Mouse (Mus musculus) telencephalon, adult 2 months (tissue): Measurements from ENCODE around the gene Igf2r.

Experiments used
- DNase-seq: peaks from one replicate; pipeline ENCODE4 v3.0.0-alpha.2; 2011; ENCODE audit warnings: low read depth, low spot score

Gene Igf2r

GRCm38 (mm10) chr17:12672285-12672790, 97.1 kb downstream of the Igf2r start:
- no peak for DNase-seq

- DNase-seq: no peak
These were observed 98.3 kb downstream of the Igf2r start for GRCm38 (mm10) chr17:12671029-12671605.

GRCm38 (mm10) chr17:12669363-12669679, 100.1 kb downstream of the Igf2r start:
- DNase-seq: no peak

DNA sequence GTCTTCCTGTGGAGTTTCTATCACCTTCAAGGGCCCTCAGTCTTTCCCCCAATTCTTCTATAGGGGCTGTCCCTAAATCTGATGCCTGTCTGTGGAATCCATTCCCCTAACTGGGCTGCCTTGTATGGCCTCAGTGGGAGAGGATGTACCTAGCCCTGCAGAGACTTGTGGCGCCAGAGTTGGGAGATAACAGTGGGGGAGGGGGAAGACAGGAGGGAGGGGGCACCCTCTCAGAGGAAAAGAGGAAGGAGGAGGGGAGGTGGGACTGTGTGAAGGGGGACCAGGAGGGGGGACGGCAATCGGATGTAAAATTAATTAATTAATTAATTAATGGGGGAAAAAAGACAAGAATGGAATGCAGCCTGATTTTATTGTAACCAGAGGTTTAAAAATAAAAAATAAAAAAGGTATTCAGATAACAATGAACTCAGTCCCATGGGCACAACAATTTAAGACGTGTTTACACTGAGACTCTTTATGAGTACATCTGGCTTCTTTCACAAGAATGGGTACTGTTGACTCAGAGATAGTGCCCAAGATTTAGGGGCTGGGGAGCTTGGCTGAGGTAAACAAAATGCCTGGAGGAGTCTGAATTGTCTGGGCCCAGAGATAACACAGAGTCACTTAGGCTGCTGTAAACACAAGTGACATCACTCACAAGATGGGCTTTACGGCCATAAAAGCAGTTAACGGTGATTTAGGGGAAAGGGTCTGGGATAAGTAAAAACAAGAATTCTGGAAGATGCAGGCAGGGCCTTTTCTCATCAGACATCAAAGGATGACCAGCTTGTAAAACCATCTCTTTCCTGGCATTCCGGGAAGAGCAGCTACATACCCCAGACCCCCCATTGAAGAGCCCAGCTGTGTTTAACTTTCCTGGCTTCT, 100.7 kb downstream of the Igf2r start:
- no peak for DNase-seq

DNA sequence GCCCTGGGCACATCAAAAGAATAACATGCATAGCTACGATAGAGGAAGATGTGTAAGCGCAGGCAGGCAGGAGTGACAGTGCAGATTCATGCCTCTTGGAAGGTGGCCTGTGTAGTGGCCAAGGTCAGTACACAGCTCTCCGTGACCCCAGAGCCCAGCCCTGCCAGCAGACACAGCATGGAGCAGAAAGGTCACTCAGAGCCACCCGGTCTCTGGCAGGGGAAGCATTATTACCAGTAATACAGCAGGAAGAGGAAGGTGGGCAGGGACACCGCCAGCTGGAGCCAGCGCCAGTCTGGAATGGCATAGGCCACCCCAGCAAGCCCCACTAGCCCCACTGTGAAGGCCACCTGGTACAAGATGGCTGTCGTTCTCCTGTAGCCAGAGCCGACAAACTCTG, 105.3 kb downstream of the Igf2r start:
- DNase-seq: no peak

- DNase-seq: no peak
These were observed 108.7 kb downstream of the Igf2r start for GRCm38 (mm10) chr17:12660572-12661260.

GRCm38 (mm10) chr17:12659233-12659632, 110.2 kb downstream of the Igf2r start:
- no peak for DNase-seq

DNA sequence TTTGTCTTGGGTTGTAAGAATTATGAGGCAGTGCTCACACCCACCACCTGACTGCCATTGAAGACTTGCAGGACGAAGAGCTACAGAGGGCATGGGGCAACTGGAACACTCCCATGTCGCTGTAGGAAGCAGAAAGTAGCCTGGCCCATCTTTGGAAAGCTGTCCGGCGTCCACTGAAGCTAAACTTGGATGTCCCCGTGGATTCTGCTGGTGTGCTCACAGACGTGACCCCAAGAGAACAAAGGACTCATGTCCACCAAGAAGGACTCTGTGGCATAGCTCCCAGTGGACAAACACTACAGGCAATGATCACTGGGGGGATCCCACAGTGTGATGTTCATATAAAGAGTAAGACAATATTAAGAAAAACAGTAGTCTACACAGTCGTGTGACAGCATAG, 110.7 kb downstream of the Igf2r start:
- no peak for DNase-seq

GRCm38 (mm10) chr17:12655826-12656225, 113.6 kb downstream of the Igf2r start:
- no peak for DNase-seq

DNA sequence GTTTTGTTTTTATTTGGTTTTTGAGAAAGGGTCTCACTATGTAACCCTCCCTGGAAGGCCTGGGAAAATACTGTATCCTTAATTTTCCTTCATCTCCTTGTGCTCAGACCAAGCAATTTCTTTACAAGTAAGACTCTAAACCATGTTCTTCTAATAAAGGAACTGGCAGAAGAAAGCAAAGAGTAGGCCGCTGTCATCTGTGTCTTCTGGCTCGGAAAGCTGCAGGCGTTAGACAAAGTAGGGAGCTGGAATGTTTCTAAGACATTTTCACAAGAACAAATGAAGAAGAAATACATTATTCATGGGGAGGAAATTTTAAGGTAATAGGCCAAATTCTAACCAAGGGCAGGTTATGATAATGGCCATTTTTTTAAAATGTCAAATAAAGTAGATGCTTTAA, 115.4 kb downstream of the Igf2r start:
- peak; percentile 69 for DNase-seq

GRCm38 (mm10) chr17:12652604-12653003, 116.9 kb downstream of the Igf2r start:
- no peak for DNase-seq

DNA sequence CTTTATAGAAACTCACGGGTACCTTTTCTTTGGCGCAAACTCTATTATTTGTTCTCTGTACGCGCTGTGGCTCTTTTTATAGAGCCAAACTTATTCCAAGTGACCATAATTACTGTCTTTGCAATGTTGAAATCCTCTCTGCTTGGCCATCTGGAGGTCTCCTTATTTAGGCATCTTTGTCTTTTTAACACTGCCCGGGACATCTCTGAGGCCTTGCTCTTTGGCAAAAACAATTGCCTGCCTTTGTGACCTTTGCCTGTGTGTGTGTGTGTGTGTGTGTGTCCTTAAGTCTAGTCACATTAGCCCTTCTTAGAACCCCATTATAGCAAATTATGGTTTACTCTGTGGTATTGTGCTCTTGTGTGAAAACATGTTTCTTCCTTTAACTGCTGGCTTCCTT, 124.0 kb downstream of the Igf2r start:
- no peak for DNase-seq

- no peak for DNase-seq
These were observed 128.4 kb downstream of the Igf2r start for GRCm38 (mm10) chr17:12641087-12641486.

DNA sequence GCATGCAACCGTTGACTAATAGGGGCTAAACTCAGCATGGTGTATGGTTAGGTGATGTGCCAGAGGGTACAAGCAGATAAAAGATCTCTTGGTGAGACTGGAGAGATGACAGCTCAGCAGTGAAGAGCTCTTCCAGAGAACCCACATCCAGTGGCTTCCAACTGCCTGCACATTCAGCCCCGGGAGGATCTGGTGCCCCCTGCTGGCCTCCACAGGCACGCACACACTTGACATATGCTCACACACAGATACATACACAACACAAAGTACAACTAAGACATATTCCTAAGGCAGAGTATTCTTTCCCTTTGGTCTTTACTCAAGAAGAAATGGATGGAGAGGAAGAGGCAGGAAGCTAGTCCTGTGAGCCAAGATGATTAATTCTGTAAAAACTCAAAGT, 129.9 kb downstream of the Igf2r start:
- DNase-seq: no peak

DNA sequence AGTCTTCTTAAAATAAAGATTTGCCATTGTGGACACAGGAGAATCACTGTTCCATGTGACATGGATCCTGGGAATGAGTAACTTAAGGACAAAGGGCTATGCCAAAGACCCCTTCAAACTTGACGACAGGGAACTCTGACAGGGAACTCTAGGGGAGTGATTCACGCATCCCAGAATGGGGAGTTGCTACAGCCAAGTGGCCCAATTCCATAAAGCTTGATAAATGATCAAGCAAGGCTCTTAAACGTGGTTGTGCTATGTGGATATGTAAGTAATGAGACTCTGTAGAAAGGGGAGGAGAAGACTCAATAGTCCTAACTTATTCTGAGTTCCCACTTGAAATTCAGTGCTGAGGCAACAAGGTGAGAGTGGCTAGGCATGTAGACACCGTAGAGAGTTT, 134.7 kb downstream of the Igf2r start:
- no peak for DNase-seq
